Mouse (Mus musculus) cerebral cortex, adult 2 months (tissue): ENCODE results near the gene Myh13.

Experiments used
- WGBS: fragments of 180-500 bp; shearing (Covaris S2); methylation state at CpG from one replicate; pipeline ENCODE4 v1.1.7; 2018; 5-methylcytosine and 5-hydroxymethylcytosine counted together

Gene Myh13

GRCm38 (mm10) chr11:67321358-67321757, at the start of gene Myh13:
Gene Myh13, plus strand, starts transcription at chr11:67321658.
- WGBS = 89% methylated on average over 7 of the region's 7 CpGs

GRCm38 (mm10) chr11:67276601-67277174, 44.8 kb upstream of the Myh13 start, which contains the start of gene Myh8:
Gene Myh8, plus strand, starts transcription at chr11:67277124.
- 61% methylated on average over 10 of the region's 10 CpGs for WGBS

- WGBS = 42% methylated on average over 1 of the region's 1 CpGs
These were observed 28.0 kb upstream of the Myh13 start for GRCm38 (mm10) chr11:67293440-67293839.

GRCm38 (mm10) chr11:67313733-67314452, 7.6 kb upstream of the Myh13 start:
- 68% methylated on average over 15 of the region's 15 CpGs for WGBS

GRCm38 (mm10) chr11:67326536-67326935, 5.1 kb downstream of the Myh13 start:
- 64% methylated on average over 2 of the region's 2 CpGs for WGBS

GRCm38 (mm10) chr11:67344556-67344955, 23.1 kb downstream of the Myh13 start:
- WGBS = 77% methylated on average over 3 of the region's 3 CpGs

- WGBS = 70% methylated on average over 2 of the region's 2 CpGs
These were observed 23.9 kb downstream of the Myh13 start for GRCm38 (mm10) chr11:67345186-67345855.

GRCm38 (mm10) chr11:67350153-67350768, 28.8 kb downstream of the Myh13 start:
- 57% methylated on average over 14 of the region's 14 CpGs for WGBS

DNA sequence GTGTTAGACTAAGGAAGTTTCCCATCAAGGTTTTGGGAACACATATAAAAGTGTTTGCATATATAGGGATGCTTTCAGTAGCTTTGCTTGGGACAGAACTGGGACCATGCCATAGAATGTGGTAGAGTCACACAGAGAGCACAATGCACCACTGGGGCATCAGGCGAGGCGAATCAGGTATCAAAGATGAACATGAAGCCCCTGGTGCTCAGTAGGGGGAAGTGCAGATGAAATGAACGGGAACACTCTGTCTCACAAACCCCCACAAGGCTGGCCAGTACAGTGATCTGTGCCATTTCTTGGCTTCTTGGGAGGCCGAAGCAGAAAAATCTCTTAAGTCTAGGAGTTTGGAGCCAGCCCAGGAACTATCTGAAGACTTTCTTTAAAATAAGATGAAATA, 31.6 kb downstream of the Myh13 start:
- 55% methylated on average over 4 of the region's 4 CpGs for WGBS

GRCm38 (mm10) chr11:67358031-67358430, 36.6 kb downstream of the Myh13 start:
- WGBS = 53% methylated on average over 10 of the region's 10 CpGs

DNA sequence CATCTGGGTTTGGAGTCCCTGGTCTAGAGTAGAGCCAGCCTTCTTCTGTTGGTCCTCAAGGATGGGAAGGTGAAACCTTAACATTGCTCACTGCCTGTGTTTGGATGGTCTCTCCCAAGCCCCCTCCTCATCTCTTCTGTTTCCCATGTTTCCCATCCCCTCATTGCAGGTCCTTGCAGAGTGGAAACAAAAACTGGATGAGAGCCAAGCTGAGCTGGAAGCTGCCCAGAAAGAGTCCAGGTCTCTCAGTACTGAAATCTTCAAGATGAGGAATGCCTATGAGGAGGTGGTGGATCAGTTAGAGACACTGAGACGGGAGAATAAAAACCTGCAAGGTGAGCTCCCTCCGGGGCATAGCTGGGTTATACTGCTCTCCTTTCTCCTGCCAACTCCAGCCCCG, 40.8 kb downstream of the Myh13 start:
- WGBS = 80% methylated on average over 3 of the region's 3 CpGs

DNA sequence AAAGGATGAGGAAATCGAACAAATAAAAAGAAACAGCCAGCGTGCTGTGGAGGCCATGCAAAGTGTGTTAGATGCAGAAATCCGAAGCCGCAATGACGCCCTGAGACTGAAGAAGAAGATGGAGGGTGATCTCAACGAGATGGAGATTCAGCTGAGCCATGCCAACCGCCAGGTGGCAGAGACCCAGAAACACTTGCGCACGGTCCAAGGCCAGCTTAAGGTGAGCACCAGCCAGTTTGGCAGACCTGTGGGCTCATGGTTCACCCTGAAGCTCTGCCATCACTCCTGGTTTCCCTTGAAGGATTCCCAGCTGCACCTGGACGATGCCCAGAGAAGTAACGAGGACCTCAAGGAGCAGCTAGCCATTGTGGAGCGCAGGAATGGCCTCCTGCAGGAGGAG, 43.1 kb downstream of the Myh13 start:
- WGBS = 89% methylated on average over 12 of the region's 12 CpGs

DNA sequence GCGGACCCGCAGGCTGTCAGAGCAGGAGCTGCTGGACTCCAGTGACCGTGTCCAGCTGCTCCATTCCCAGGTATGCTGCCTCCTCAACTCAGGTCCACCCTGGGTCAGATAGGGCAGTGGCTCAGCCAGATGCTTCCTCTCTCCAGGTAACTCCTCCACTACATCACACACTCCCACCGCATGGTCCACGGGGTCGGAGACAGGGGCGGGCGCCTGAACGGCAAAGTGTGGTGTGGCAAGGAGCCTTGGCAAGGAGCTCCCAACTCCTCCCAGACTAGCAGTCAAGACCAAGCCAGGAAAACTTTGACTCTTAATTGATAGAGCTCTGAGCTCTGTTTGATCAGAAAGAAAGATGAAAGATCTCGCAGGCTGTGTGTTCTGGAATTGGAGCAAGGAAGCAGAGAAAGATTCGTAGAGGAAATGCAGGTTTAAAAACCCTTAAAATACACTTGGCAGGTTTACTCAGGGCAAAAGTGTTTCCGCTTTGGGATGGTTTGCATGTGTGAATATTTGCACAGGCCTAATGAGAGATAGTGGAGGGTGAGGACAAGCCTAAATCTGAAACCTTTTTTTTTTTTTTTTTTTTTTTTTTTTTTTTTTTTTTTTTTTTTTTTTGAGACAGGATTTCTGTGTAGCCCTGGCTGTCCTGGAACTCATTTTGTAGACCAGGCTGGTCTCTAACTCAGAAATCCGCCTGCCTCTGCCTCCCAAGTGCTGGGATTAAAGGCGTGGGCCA, 43.7 kb downstream of the Myh13 start:
- 90% methylated on average over 14 of the region's 14 CpGs for WGBS

GRCm38 (mm10) chr11:67366936-67367335, 45.5 kb downstream of the Myh13 start:
- 44% methylated on average over 9 of the region's 9 CpGs for WGBS

DNA sequence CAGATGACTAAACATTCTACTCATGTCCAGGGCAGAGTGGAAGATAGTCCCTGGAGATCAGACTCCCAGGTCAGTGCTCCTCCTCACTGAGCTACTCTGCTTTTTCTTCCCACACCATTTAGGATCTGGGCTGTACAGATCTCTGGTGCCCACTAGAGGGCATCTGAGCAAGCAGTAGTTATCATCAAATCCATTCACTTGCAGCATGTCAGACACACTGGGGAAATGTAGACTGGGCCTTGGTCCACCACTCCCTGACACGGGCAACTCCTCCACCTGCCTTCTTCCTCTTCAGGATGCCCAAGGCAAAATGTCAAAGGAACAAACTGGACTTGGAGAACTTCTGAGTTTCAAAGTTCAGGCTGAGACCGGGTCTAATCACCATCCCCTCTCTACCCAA, 51.9 kb downstream of the Myh13 start:
- 58% methylated on average over 2 of the region's 2 CpGs for WGBS

- 55% methylated on average over 10 of the region's 10 CpGs for WGBS
These were observed 58.4 kb downstream of the Myh13 start for GRCm38 (mm10) chr11:67379703-67380510.

DNA sequence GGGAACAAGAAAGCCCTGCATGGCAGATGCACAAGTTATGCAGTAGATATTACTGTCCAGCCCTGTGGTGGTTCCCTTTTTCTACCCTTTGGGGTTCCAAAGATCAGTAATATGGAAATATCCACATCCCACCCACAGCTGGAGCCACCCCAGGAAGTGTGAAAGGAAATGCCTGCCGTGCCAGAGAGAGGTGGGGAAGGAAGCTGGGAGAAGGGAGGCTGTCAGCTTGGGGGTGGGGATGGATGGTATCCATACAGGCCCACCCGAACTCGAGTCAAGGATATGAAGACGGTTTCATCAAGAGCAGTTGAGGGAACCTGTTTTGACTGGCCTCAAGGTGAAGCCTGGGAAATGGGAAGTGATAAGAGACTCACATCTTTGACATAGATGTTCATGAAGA, 60.4 kb downstream of the Myh13 start:
- 72% methylated on average over 4 of the region's 4 CpGs for WGBS

DNA sequence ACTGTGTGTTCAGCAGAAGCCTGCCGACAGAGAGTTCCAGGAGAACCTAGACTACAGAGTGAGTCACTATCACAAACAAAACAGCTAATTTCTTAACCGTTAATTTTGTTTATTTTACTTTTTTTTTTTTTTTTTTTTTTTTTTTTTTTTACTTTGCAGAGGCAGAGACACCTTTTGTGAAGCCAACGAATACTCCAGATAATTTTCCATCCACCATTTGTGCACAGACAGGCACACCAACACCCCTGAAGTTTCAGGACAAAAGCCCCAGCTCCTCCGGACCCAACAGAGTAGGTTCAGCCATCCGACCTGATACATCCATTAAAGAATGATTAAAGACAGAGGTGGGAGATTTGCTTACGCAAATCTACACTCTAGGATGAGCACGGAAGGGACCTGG, 63.2 kb downstream of the Myh13 start:
- 86% methylated on average over 7 of the region's 7 CpGs for WGBS

GRCm38 (mm10) chr11:67386815-67387415, 65.5 kb downstream of the Myh13 start:
- 49% methylated on average over 8 of the region's 8 CpGs for WGBS

GRCm38 (mm10) chr11:67390679-67391384, 69.4 kb downstream of the Myh13 start:
- WGBS = 78% methylated on average over 3 of the region's 3 CpGs
